Mouse (Mus musculus): ENCODE measurements around the gene Gm45062. TPM values are rescaled to one million over a fixed set of nuclear protein-coding genes. Genes with fewer than 3 reads are reported as not detected.

The Gm45062 gene
- polyA plus RNA-seq, 1 experiment from 2014 or later, result 4.2 TPM

DNA sequence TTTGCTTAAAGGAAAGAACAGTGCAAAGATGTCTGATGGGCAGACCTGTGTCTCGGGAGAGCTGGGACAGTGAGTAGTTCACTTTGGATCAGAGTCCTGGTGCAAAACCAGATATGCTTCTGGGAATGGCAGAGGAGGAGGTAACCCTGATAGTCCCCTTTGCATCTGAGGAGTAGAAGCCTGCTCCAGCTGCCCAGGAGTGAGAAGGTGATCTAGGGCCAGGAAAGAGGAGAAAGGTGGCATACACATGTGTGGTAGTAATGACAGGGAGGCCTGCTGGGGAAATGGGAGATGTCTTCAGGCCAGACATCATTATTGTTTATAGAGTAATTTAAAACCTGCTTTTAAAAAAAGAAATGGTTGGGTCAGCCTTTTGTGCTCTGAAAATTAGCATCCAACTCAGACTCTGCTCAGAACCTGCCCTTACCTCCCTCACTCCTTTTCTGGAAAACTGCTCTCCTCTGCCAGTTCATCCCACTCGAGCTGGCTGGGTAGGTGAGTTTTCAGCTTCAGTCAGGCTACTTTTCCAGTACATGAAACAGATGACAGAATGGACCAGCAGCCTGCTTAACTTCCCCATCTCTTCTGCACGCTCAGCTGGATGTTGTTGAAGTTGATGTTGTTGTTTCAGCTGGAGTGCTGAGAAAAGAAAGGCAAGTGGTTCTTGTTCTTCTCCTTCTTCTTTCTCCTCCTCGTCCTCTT, 160.4 kb downstream of the Gm45062 start:
- Histone ChIP-seq H3K4me1 (ENCODE audit: control insufficient read depth in 2 of 2, insufficient read depth in 2 of 2, low read length in 2 of 2) (peaks cover 14 to 24% of the 10 kb centered on the region in 2 experiments), H3K4me3 (ENCODE audit: control insufficient read depth in 1 of 2, insufficient read depth in 1 of 2, low read depth in 1 of 2, low read length in 2 of 2) (no peak overlapping the region), H3K9ac (ENCODE audit: low read length) (no peak overlapping the region), H3K4me2 (ENCODE audit: low read length) (no peak overlapping the region), H3K27ac (replicated peaks in 1 of 2; ENCODE audit: control insufficient read depth in 1 of 2, insufficient read depth in 1 of 2, low read depth in 2 of 2, low read length in 2 of 2) (no peak overlapping the region; a peak in 1 of 4 replicates), H3K9me3 (ENCODE audit: control insufficient read depth, low read length) (no peaks in the 10 kb centered on the region), H3K36me3 (ENCODE audit: control insufficient read depth, insufficient read depth, low read length) (no peaks in the 10 kb centered on the region), H3K27me3 (ENCODE audit: control insufficient read depth, insufficient read depth, low read length) (no peaks in the 10 kb centered on the region)
- no peak for ATAC-seq (ENCODE audit: insufficient number of reproducible peaks, insufficient read depth, low FRiP score, low read depth)
- WGBS, result 50% methylated on average over 4 of the region's 4 CpGs

DNA sequence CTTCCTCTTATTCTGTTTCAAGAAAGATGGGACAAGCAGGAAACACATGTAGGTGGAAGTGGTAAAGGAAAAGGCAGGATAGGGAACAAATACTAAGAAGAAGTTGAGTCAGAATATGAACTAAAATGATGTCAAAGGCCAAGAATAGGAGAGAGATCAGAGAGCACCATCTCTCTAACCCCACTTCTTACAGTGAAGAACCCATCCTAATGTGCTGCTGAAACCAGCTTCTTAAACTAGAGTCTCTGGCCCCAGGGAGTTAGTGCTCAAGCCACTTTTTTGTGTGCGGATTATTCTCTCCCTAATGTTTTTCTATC, 160.9 kb downstream of the Gm45062 start:
- Histone ChIP-seq H3K9ac (ENCODE audit: low read length) (no peak overlapping the region), H3K4me1 (ENCODE audit: control insufficient read depth in 2 of 2, insufficient read depth in 2 of 2, low read length in 2 of 2) (peaks cover 14 to 24% of the 10 kb centered on the region in 2 experiments), H3K9me3 (ENCODE audit: control insufficient read depth, low read length) (no peaks in the 10 kb centered on the region), H3K4me3 (ENCODE audit: control insufficient read depth in 1 of 2, insufficient read depth in 1 of 2, low read depth in 1 of 2, low read length in 2 of 2) (no peak overlapping the region), H3K4me2 (ENCODE audit: low read length) (no peak overlapping the region), H3K27me3 (ENCODE audit: control insufficient read depth, insufficient read depth, low read length) (no peaks in the 10 kb centered on the region), H3K27ac (replicated peaks in 1 of 2; ENCODE audit: control insufficient read depth in 1 of 2, insufficient read depth in 1 of 2, low read depth in 2 of 2, low read length in 2 of 2) (no peak overlapping the region), H3K36me3 (ENCODE audit: control insufficient read depth, insufficient read depth, low read length) (no peaks in the 10 kb centered on the region)
- no peak for ATAC-seq (ENCODE audit: insufficient number of reproducible peaks, insufficient read depth, low FRiP score, low read depth)
- WGBS, result 88% methylated on average over 1 of the region's 1 CpGs

DNA sequence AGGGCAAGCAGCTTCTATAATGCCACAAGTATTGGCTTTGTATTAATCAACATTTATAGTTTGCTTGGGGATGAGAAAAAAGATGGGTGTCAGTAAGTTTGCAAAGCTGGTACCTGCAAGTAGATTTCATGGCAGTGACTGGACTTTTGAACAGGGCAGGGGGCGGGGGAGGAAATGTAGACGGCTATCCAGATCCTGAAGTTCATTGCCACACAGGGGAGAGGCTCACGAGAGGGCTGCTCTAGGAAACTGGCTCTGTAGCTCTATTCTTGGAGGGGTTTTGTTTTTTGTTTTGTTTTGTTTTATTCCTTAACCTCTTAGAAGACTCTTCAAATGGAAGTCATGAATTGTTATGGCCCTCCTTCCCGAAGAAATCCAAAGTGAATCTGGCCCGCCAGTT, 162.2 kb downstream of the Gm45062 start:
- no peak overlapping the region for H3K4me3 ChIP-seq (ENCODE audit: control insufficient read depth in 1 of 2, insufficient read depth in 1 of 2, low read depth in 1 of 2, low read length in 2 of 2)
- no peaks in the 10 kb centered on the region for H3K27me3 ChIP-seq (ENCODE audit: control insufficient read depth, insufficient read depth, low read length)
- no peak for ATAC-seq (ENCODE audit: insufficient number of reproducible peaks, insufficient read depth, low FRiP score, low read depth)
- no peaks in the 10 kb centered on the region for H3K36me3 ChIP-seq (ENCODE audit: control insufficient read depth, insufficient read depth, low read length)
- peaks cover 17 to 32% of the 10 kb centered on the region in 2 experiments for H3K4me1 ChIP-seq (ENCODE audit: control insufficient read depth in 2 of 2, insufficient read depth in 2 of 2, low read length in 2 of 2)
- no peaks in the 10 kb centered on the region for H3K9me3 ChIP-seq (ENCODE audit: control insufficient read depth, low read length)
- H3K4me2 ChIP-seq (ENCODE audit: low read length), result no peak overlapping the region
- H3K9ac ChIP-seq (ENCODE audit: low read length), result no peak overlapping the region
- H3K27ac ChIP-seq (replicated peaks in 1 of 2; ENCODE audit: control insufficient read depth in 1 of 2, insufficient read depth in 1 of 2, low read depth in 2 of 2, low read length in 2 of 2), result peak overlapping the region in 1 of 2 experiments; percentile 12; a peak in 1 of 4 replicates
- 63% methylated on average over 5 of the region's 5 CpGs for WGBS

DNA sequence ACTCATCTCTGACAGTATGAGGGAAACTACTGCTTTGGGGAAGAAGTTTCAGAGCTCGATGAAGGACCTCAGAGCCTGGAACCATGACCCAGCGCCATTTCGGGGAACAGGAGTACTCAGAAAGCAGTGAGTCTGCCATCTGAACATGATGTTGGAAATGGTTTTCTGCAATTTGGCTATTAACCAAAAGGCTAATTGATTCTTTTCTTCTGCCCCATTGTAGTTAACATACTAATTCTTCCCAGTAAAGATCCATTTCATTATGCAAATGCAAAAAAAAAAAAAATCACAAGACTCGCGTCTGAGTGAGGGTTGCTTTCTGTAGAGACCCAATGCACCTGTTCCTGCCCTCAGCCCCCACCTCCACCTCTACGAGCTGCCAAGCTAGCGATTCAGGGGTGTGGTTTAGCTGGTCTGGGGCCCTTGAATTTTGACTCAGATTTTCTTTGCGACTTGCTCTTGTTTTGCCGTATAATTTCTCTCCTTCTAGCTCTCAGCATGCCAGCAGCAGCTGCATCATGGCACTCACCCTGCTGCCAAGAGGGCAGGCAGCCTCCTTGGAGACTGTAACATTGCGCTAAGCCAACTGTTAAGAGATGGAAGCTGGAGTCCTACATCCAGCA, 162.8 kb downstream of the Gm45062 start:
- Histone ChIP-seq H3K36me3 (ENCODE audit: control insufficient read depth, insufficient read depth, low read length) (no peaks in the 10 kb centered on the region), H3K27ac (replicated peaks in 1 of 2; ENCODE audit: control insufficient read depth in 1 of 2, insufficient read depth in 1 of 2, low read depth in 2 of 2, low read length in 2 of 2) (no peak overlapping the region), H3K27me3 (ENCODE audit: control insufficient read depth, insufficient read depth, low read length) (no peaks in the 10 kb centered on the region), H3K9me3 (ENCODE audit: control insufficient read depth, low read length) (no peaks in the 10 kb centered on the region), H3K9ac (ENCODE audit: low read length) (no peak overlapping the region), H3K4me1 (ENCODE audit: control insufficient read depth in 2 of 2, insufficient read depth in 2 of 2, low read length in 2 of 2) (peaks cover 17 to 32% of the 10 kb centered on the region in 2 experiments), H3K4me3 (ENCODE audit: control insufficient read depth in 1 of 2, insufficient read depth in 1 of 2, low read depth in 1 of 2, low read length in 2 of 2) (no peak overlapping the region), H3K4me2 (ENCODE audit: low read length) (no peak overlapping the region)
- ATAC-seq (ENCODE audit: insufficient number of reproducible peaks, insufficient read depth, low FRiP score, low read depth), result no peak
- 82% methylated on average over 10 of the region's 10 CpGs for WGBS

DNA sequence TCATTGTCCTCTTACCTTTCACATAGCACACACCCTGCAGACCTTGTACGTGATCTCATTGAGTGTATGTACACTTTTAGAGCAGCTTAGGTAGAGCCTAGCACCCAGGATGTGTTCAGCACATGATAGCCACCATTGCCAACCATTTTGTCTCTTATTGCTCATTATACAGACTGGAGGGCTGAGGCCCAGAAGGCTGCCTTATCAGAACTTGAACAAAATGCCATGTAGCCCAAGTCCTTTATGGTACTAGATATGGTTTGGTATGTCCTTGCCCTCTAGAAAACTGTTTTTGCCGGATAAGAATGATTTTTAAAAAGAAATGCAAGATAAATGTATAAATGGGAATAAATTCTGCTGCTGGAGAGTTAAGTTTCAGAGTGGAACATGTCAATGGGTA, 163.9 kb downstream of the Gm45062 start:
- Histone ChIP-seq H3K36me3 (ENCODE audit: control insufficient read depth, insufficient read depth, low read length) (no peaks in the 10 kb centered on the region), H3K9me3 (ENCODE audit: control insufficient read depth, low read length) (no peaks in the 10 kb centered on the region), H3K27ac (replicated peaks in 1 of 2; ENCODE audit: control insufficient read depth in 1 of 2, insufficient read depth in 1 of 2, low read depth in 2 of 2, low read length in 2 of 2) (no peak overlapping the region), H3K27me3 (ENCODE audit: control insufficient read depth, insufficient read depth, low read length) (no peaks in the 10 kb centered on the region), H3K4me1 (ENCODE audit: control insufficient read depth in 2 of 2, insufficient read depth in 2 of 2, low read length in 2 of 2) (peaks cover 17 to 32% of the 10 kb centered on the region in 2 experiments), H3K4me2 (ENCODE audit: low read length) (no peak overlapping the region), H3K4me3 (ENCODE audit: control insufficient read depth in 1 of 2, insufficient read depth in 1 of 2, low read depth in 1 of 2, low read length in 2 of 2) (no peak overlapping the region), H3K9ac (ENCODE audit: low read length) (no peak overlapping the region)
- ATAC-seq (ENCODE audit: insufficient number of reproducible peaks, insufficient read depth, low FRiP score, low read depth), result no peak
- WGBS, result 90% methylated on average over 2 of the region's 2 CpGs

DNA sequence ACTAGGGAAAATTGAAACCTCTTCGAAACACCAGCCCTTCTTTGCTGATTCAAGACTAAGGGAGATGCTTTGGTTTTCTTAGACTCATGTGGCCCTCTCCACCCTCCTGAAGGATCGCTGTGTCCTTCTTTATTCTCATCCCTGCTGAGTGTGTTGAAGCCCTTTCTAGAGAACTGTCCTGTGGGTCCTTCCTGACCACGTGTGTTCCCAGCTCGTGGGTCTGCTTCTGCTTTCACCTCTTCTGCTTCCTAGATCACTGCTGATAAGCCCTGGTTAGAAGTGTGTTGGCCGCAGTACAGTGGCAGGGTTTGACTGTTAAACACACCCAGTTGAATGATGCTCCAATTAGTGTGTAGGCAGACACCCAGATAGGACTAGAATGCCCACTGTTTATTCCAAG, 168.4 kb downstream of the Gm45062 start:
- H3K36me3 ChIP-seq (ENCODE audit: control insufficient read depth, insufficient read depth, low read length), result no peaks in the 10 kb centered on the region
- H3K4me3 ChIP-seq (ENCODE audit: control insufficient read depth in 1 of 2, insufficient read depth in 1 of 2, low read depth in 1 of 2, low read length in 2 of 2), result no peak overlapping the region

DNA sequence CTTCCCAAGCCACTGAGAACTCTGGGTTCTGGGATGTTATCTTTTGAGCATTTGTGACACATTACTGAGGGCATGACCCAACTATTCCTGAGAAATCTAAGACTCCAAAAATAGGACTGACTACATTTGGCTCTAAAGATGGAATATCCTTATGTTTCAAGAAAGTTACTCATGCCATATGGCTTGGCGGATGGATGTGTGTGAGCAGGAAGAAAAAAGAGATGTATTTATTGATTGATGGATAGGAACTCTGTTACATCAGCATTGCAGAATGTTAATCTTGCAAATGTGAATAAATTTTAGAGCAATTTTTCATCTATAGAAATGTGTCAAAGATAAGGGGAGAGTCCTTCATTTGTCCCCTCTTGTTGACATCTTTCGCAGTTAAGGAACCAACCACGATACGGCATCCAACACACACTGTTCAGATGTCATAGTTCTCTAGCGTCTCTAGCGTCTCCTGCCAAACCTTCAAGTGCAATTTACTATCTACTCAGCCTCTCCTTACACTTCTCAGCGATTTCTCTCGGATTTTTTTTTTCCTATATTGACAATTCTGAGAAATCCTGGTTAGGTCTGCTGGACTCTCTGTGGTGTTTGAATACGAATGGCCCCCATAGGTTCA, 171.5 kb downstream of the Gm45062 start:
- H3K4me2 ChIP-seq (ENCODE audit: low read length), result no peak overlapping the region
- H3K9me3 ChIP-seq (ENCODE audit: control insufficient read depth, low read length), result no peaks in the 10 kb centered on the region
- peaks cover 4 to 17% of the 10 kb centered on the region in 2 experiments for H3K4me1 ChIP-seq (ENCODE audit: control insufficient read depth in 2 of 2, insufficient read depth in 2 of 2, low read length in 2 of 2)
- no peak overlapping the region for H3K9ac ChIP-seq (ENCODE audit: low read length)
- WGBS, result 81% methylated on average over 9 of the region's 9 CpGs
- H3K4me3 ChIP-seq (ENCODE audit: control insufficient read depth in 1 of 2, insufficient read depth in 1 of 2, low read depth in 1 of 2, low read length in 2 of 2), result no peak overlapping the region
- no peaks in the 10 kb centered on the region for H3K36me3 ChIP-seq (ENCODE audit: control insufficient read depth, insufficient read depth, low read length)
- no peak overlapping the region for H3K27ac ChIP-seq (replicated peaks in 1 of 2; ENCODE audit: control insufficient read depth in 1 of 2, insufficient read depth in 1 of 2, low read depth in 2 of 2, low read length in 2 of 2)
- no peak for ATAC-seq (ENCODE audit: insufficient number of reproducible peaks, insufficient read depth, low FRiP score, low read depth)
- H3K27me3 ChIP-seq (ENCODE audit: control insufficient read depth, insufficient read depth, low read length), result no peaks in the 10 kb centered on the region

More for the DNA sequence above, 168.4 kb downstream of the Gm45062 start:
- peaks cover 6 to 26% of the 10 kb centered on the region in 2 experiments for H3K4me1 ChIP-seq (ENCODE audit: control insufficient read depth in 2 of 2, insufficient read depth in 2 of 2, low read length in 2 of 2)
- no peaks in the 10 kb centered on the region for H3K9me3 ChIP-seq (ENCODE audit: control insufficient read depth, low read length)
- no peaks in the 10 kb centered on the region for H3K27me3 ChIP-seq (ENCODE audit: control insufficient read depth, insufficient read depth, low read length)
- WGBS, result 58% methylated on average over 5 of the region's 5 CpGs
- no peak overlapping the region for H3K9ac ChIP-seq (ENCODE audit: low read length)
- no peak for ATAC-seq (ENCODE audit: insufficient number of reproducible peaks, insufficient read depth, low FRiP score, low read depth)
- no peak overlapping the region for H3K4me2 ChIP-seq (ENCODE audit: low read length)
- no peak overlapping the region for H3K27ac ChIP-seq (replicated peaks in 1 of 2; ENCODE audit: control insufficient read depth in 1 of 2, insufficient read depth in 1 of 2, low read depth in 2 of 2, low read length in 2 of 2)
